Mouse (Mus musculus) frontal cortex, adult (tissue): ENCODE results near the gene Atic.

Experiments used
- ATAC-seq: cut with Nextera tagmentation; 2 replicates; pipeline ENCODE4 v1.9.2; 2017; ENCODE audit warnings: mild to moderate bottlenecking, moderate library complexity, mixed read lengths; ENCODE audit not compliant: low TSS enrichment

Atic gene

GRCm38 (mm10) chr1:71556688-71557612 is at the start of gene Atic:
Atic (plus strand) TSS chr1:71557150.
- ATAC-seq = peak; percentile 95

GRCm38 (mm10) chr1:71507251-71507650 is 49.7 kb upstream of the Atic start:
- no peak for ATAC-seq

- ATAC-seq = no peak
Measured at GRCm38 (mm10) chr1:71515041-71515440, 41.9 kb upstream of the Atic start.

- no peak for ATAC-seq
Measured at GRCm38 (mm10) chr1:71528808-71529648, 27.9 kb upstream of the Atic start.

- no peak for ATAC-seq
Measured at GRCm38 (mm10) chr1:71530779-71531178, 26.2 kb upstream of the Atic start.

GRCm38 (mm10) chr1:71531653-71532052 is 25.3 kb upstream of the Atic start:
- 0 out of 2 replicates have a peak, but pooled peaks have one; percentile 47 for ATAC-seq

DNA sequence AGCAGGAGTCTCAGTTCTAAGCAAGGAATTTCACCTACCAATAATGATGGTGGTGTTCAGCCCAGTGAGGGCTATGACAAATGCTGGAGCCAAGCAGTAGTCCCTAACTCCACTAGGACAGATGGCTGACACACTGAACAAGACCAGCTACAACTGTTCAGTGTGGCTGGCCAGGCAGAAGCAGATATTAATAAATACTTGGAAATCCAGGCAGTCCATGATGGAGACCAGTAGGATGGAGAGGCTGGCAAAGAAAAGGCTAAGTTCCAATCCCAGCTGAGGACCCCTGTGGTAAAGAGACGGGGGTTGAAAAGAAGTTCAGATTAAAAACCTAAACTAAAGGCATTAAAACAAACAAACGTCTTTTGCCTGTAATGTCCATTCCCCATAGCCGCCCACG is 17.3 kb upstream of the Atic start:
- no peak for ATAC-seq

- ATAC-seq = no peak
Measured at GRCm38 (mm10) chr1:71540437-71540836, 16.5 kb upstream of the Atic start.

DNA sequence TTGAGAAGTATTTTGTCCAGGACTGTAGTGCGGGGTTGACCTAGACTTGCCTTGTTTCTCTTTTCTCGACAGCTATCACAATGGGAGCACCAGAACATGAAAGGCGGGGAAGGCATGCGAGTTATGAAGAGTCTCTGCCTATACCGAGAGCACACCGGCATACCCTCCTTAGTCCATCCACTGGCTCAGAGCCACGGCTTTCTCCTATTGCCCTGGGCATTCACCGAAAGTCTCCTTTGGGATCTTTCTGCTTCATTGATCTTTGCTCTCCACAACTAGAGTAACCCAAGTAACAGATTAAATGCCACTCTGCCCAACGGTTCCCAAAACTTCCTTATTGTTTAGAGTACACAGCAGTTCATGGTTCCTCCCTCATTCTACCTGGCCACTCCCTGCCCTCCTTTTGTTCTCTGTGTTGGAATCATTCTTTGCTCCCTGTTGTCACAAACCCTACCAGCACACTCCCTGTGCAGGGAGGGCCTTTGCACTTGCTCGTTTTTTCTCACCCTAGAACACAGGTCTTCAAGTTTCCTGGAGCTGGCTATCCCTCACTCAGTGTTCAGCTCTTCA is 6.2 kb upstream of the Atic start:
- ATAC-seq = no peak

DNA sequence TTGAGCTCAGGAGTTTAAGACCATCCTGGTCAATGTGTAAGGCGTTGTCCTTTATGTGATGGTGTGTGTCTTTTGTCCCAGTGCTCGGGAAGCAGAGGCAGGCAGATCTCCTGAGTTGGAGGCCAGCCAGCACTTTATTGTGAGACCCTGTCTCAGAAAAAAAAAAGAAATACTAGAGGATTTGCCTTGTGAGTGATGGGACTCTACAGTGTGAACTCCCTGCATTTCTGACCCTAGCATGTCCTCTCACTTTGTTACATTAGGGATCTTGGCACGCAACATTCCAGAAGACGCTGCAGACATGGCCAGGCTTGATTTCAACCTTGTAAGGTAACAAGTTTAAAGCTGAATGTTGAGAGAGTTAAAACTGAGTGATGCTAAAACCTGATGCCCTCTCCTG is 3.7 kb downstream of the Atic start:
- no peak for ATAC-seq

- no peak for ATAC-seq
Measured at GRCm38 (mm10) chr1:71564291-71564690, 7.3 kb downstream of the Atic start.

DNA sequence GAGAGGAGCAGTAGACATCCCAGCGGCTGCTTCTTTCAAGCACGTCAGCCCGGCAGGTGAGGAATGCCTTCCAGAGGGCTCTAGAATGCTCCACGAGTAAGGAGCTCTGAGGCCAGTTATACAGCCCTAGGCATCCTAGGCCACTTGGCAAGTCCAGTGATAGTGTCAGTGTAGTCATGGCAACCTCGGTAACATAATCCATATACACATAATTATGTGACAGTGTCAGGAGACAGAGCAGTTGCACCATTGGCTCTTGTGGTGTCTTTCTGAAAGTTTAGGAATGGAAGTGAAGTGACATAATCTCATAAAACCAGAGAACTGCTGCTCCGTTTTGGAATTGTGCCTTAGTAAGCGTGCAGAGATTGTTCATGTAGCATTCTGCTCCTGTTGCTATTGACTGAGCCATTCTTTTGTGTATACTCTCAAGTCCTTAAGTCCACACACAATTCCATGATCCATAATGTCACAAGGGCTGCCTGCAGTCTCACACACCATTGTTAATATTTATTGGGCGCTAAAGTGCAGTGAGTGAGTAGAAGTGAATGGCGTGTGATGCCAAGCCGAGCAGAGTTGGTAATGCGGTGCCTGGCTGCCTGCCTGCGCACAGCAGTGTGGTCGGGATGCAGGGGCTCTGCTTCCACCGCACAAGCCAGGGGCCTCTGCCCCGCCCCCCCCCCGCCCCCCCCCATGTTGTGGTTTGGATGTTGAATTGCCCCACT is 11.1 kb downstream of the Atic start:
- ATAC-seq = no peak

GRCm38 (mm10) chr1:71570116-71570515 is 13.2 kb downstream of the Atic start:
- no peak for ATAC-seq

DNA sequence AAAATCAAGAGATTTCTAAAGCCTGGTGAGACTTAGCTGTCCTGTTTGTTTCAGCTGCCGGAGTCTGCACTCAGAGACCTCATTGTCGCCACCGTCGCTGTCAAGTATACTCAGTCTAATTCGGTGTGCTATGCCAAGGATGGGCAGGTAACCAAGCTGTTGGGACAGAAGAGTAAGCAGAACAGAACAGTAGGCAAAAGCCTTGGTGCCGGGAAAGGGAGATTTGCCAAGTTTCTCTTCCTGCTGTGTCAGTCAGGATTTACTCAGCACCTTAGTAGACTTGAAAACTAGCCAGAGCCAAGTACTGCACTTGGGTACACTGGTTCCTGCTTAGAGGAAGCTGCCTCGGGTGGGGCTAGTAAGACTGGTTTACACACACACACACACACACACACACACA is 19.0 kb downstream of the Atic start:
- ATAC-seq = no peak

GRCm38 (mm10) chr1:71576837-71577236 is 19.9 kb downstream of the Atic start:
- no peak for ATAC-seq

- peak; percentile 27; the same call in 1 of the 2 replicates for ATAC-seq
Measured at GRCm38 (mm10) chr1:71579526-71579925, 22.6 kb downstream of the Atic start.

DNA sequence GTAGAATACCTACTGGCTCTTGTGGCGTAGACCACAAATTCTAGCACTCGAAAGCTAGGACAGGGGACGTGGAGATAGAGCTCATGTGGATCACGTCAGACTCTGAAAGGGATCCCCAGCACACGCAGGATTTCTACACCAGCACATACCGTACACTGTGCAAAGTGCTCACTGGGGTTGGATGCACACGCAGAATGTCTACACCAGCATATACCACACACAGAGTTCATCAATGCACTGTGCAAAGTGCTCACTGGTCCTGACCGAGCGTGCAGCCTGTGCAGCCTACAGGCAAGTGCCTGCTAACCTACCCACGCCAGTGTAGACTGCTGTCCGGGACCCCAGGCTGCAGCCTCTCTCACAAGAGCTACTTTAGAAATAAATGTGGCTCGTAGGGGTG is 23.5 kb downstream of the Atic start:
- ATAC-seq = peak; percentile 36; the same call in 1 of the 2 replicates

GRCm38 (mm10) chr1:71583302-71583701 is 26.4 kb downstream of the Atic start:
- no peak for ATAC-seq

DNA sequence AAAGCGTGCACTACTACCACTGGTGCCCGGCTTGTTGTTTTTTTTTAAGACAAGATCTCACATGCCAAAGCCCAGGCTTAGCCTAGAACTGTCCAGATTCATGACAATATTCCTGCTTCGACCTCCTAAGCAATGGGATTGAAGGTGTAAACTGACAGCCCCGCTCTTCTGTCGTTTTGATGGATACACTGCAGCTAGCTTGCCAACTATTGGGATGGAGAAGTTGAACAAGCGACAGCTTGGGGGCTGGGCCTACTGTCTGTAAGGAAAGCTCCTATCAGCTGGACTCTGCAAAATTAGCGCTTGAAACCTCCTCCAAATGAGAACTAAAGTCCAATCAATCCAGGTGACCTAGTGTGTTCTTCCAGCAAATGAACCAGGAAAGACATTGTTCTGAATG is 26.9 kb downstream of the Atic start:
- ATAC-seq = no peak

DNA sequence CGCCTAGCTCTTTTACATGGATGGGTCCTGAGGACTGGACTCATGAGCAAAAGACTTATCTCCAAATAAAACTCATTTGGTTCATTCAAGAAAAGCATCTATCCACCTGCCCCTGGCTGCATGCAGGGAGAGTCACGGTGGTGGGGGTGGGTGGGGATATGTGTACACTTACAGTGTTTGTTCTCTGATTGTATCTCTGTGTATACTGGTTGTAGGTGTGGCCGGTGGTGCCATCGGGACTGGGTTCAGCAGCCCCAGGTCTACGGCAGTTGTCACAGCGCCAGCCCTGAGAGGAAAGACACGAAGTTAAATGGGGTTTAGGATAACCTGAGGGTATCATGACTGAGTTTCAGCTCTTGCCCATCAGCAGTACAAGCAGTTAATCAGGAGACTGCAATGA is 29.7 kb downstream of the Atic start:
- no peak for ATAC-seq

GRCm38 (mm10) chr1:71590038-71590437 is 33.1 kb downstream of the Atic start:
- no peak for ATAC-seq

GRCm38 (mm10) chr1:71593184-71593583 is 36.2 kb downstream of the Atic start:
- ATAC-seq = no peak
